Mouse (Mus musculus): Measurements from ENCODE around the gene Pfn3. TPM values are rescaled to one million over a fixed set of nuclear protein-coding genes. Genes with fewer than 3 reads are reported as not detected.

The Pfn3 gene
- polyA plus RNA-seq (2014; fragmentation: Nextera tagmentation; extraction: Ambion mirVana) = 0.59 TPM in 1 of 2 replicates, not detected in the other

DNA sequence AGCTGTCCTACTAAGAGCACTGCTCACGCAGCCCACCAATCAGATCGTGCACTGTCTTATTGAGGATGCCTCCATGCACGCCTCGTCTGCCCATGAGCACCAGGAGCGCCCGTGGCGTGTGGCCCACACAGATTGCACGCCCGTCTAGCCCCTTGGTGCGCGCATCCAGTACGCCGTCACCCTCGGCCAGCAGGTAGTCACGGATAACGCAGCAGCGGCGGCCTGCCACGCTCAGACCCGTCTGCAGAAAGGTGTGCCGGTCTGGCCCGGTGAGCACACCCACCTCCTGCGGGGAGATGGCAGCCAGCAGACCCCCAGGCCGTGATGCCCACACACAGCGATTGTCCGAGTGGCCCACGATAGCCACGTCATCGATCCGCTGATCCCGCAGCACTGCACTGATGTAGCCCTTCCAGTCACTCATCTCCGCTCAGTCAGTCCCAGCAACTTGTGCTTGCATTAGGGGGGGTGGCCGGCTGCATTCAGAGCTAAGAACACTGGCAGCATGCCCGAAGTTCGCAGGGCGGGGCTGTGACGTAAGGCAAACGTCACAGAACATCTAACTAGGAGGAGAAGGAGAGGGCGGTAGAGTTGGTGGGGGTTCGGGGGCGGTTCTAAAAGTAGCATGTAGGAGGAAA is at the start of gene Pfn3:
Pfn3 (minus strand) TSS at position 490 of the 638 bp plus-strand sequence.
- Histone ChIP-seq H3K27ac (replicated peaks; ENCODE audit: low read depth, low read length) (no peak within 1 kb of the TSS), H3K9ac (replicated peaks; ENCODE audit: low read length) (peak within 1 kb of the TSS; percentile 58), H3K4me3 (replicated peaks; ENCODE audit: low read depth, low read length) (peak within 1 kb of the TSS; percentile 35), H3K4me2 (ENCODE audit: low read length) (peak within 1 kb of the TSS; percentile 62), H3K9me3 (ENCODE audit: control insufficient read depth, low read length) (no peaks in the 10 kb centered on the region), H3K36me3 (ENCODE audit: control insufficient read depth, insufficient read depth, low read length) (no peaks in the 10 kb centered on the region), H3K4me1 (ENCODE audit: control insufficient read depth, insufficient read depth, low read length) (no peaks in the 10 kb centered on the region), H3K27me3 (ENCODE audit: control insufficient read depth, insufficient read depth, low read length) (peaks cover 9% of the 10 kb centered on the region)
- WGBS = 7% methylated on average over 41 of the region's 41 CpGs
- DNase-seq = peak; percentile 82
- peak; percentile 37; the same call in 1 of the 2 replicates for ATAC-seq (ENCODE audit: low FRiP score, low TSS enrichment)

DNA sequence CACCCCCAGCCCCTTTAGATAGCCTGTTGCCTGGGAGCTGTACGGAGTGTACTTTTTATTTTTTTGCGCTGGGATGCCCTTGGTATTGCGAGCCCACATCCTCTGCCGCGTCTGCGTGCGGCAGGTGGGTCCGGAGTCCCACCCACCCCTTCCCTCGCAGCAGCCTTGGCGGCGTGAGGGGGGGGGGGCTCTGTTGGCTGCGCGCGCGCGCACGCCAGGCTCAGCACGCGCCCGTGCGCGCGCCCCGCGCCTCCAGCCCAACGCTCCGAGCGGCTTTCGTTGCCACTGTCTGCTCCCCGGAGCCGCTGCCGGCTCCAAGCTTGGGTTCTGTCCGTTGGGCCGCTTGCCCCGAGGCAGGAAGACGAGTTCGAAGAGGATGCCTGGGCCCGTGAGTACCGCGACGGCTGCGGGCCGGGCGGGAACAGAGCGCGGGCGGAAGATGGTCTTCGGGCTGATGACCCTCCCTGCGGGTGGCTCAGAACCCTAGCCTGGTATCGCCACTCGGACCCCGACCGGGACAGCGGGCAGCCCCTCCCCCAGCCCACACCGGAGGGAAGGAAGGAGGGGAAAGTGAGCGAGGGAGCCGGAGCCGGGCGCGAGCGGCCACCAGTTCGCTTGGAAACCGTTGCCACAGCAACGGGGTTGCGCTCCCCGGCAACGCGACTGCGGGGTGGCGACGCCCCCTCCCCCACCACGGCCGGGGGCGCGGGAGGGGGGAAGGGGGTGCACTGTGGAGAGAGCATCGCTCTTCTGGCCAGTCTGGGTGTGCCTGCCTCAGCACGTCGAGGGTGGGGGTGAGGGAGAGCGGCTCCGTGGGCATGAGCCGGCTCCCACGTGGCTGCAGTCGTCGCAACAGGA is 49.2 kb upstream of the Pfn3 start, which contains the start of gene Prr7:
Prr7 (plus strand) TSS at position 241 of the 858 bp plus-strand sequence.
- Histone ChIP-seq H3K27me3 (ENCODE audit: control insufficient read depth, insufficient read depth, low read length) (no peaks in the 10 kb centered on the region), H3K4me3 (replicated peaks; ENCODE audit: low read depth, low read length) (peak within 1 kb of the TSS; percentile 69), H3K9me3 (ENCODE audit: control insufficient read depth, low read length) (no peaks in the 10 kb centered on the region), H3K4me1 (ENCODE audit: control insufficient read depth, insufficient read depth, low read length) (peaks cover 46% of the 10 kb centered on the region), H3K4me2 (ENCODE audit: low read length) (peak within 1 kb of the TSS; percentile 91), H3K36me3 (ENCODE audit: control insufficient read depth, insufficient read depth, low read length) (peaks cover 25% of the 10 kb centered on the region), H3K27ac (replicated peaks; ENCODE audit: low read depth, low read length) (peak within 1 kb of the TSS; percentile 97), H3K9ac (replicated peaks; ENCODE audit: low read length) (peak within 1 kb of the TSS; percentile 91)
- under 1% methylated on average over 84 of the region's 84 CpGs for WGBS
- DNase-seq (peak; percentile 94), ATAC-seq (ENCODE audit: low FRiP score, low TSS enrichment) (peak; percentile 85)

DNA sequence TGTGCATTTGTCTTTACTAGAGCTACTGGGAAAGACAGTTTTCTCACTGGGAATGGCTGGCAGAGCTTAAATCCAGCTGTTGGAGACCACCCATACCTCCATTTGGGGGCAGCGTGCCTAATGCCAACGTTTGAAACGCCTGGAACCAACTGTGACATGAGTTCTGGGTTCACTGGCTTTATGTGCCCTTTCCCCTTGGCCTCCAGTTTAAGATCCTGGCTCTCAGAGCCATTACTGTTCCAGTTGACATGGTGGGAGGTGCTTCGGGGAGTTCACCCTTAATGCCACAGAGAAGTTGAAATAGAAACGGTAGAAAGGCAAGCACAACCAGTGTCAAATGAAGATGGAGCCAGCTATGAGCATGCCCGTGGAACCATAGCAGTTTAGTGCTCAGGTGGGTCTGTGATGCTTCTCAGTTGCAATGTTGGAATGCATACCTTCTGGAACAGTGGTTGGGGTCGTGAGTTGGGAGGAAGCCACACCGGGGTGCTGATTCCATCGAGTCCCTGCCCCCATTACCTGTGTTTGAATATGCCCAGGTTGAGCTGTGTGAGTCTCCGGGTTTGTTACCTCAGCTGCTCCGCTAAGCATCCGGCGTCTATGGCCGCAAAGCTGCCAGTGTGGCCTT is 48.5 kb upstream of the Pfn3 start:
- peak overlapping the region; percentile 91 for H3K9ac ChIP-seq (replicated peaks; ENCODE audit: low read length)
- no peaks in the 10 kb centered on the region for H3K27me3 ChIP-seq (ENCODE audit: control insufficient read depth, insufficient read depth, low read length)
- H3K4me3 ChIP-seq (replicated peaks; ENCODE audit: low read depth, low read length) = peak overlapping the region; percentile 69
- H3K36me3 ChIP-seq (ENCODE audit: control insufficient read depth, insufficient read depth, low read length) = peaks cover 32% of the 10 kb centered on the region
- peak overlapping the region; percentile 97 for H3K27ac ChIP-seq (replicated peaks; ENCODE audit: low read depth, low read length)
- DNase-seq = no peak
- WGBS = 6% methylated on average over 14 of the region's 14 CpGs
- peaks cover 39% of the 10 kb centered on the region for H3K4me1 ChIP-seq (ENCODE audit: control insufficient read depth, insufficient read depth, low read length)
- H3K9me3 ChIP-seq (ENCODE audit: control insufficient read depth, low read length) = no peaks in the 10 kb centered on the region
- peak overlapping the region; percentile 91 for H3K4me2 ChIP-seq (ENCODE audit: low read length)
- ATAC-seq (ENCODE audit: low FRiP score, low TSS enrichment) = peak; percentile 1; the same call in 1 of the 2 replicates

DNA sequence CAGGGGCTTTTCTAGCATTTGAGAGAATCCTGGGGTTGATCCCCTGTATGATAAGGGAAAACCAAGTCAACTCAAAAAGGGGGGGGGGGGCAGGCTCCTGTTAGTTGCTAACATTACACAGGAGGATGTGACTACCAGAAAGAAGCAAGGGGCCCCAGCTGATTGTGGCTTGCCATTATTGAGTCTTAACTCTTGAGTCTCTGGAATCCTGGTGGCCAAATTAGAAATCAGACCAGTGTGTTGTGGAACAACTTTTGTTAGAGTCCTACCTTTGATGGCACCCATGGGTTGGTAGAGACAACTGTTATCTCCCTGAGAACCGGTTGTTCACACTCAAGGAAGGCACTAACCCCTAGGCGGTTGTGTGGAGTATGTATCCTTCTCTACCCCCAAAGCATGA is 47.9 kb upstream of the Pfn3 start:
- Histone ChIP-seq H3K9ac (replicated peaks; ENCODE audit: low read length) (peak overlapping the region; percentile 91; the same call in 1 of the 2 replicates), H3K4me3 (replicated peaks; ENCODE audit: low read depth, low read length) (no peak overlapping the region), H3K9me3 (ENCODE audit: control insufficient read depth, low read length) (no peaks in the 10 kb centered on the region), H3K4me1 (ENCODE audit: control insufficient read depth, insufficient read depth, low read length) (peaks cover 34% of the 10 kb centered on the region), H3K27ac (replicated peaks; ENCODE audit: low read depth, low read length) (peak overlapping the region; percentile 97; the same call in 1 of the 2 replicates), H3K27me3 (ENCODE audit: control insufficient read depth, insufficient read depth, low read length) (no peaks in the 10 kb centered on the region), H3K4me2 (ENCODE audit: low read length) (peak overlapping the region; percentile 91), H3K36me3 (ENCODE audit: control insufficient read depth, insufficient read depth, low read length) (peaks cover 38% of the 10 kb centered on the region)
- ATAC-seq (ENCODE audit: low FRiP score, low TSS enrichment) = no peak
- WGBS = 56% methylated on average over 2 of the region's 2 CpGs
- no peak for DNase-seq

DNA sequence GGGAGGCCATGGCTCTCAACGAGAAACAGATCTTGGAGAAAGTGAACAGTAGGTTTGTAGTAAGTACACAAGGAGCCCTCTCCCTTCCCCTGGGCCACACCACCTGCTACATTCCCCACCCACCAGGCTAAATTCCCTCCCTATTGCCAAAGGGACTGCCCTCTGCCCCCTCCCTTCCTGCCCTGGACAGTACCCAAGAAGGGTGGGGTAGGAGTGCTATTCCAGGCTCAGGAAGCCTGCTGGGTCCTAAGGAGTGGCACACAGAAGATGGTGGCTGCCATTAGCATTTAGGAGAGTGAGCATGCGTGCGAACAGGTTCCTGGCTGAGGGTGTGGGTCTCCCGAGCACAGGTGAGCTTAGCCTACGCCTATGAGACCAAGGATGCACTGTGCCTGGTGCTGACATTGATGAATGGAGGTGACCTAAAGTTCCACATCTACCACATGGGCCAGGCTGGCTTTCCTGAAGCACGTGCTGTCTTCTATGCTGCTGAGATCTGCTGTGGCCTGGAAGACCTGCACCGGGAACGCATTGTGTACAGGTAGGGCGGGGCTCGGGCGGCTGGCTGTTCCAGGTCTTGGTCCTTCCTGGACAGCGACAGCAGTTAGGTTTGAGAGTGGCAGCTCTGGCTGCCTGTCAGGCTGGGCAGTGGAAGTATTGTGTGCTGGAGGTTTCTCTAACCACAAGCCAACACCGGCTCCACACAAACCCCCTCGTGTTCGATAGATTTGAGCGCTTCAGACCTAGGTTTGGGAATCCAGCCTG is 36.9 kb upstream of the Pfn3 start:
- 96% methylated on average over 16 of the region's 16 CpGs for WGBS
- peaks cover 75% of the 10 kb centered on the region for H3K36me3 ChIP-seq (ENCODE audit: control insufficient read depth, insufficient read depth, low read length)
- H3K4me3 ChIP-seq (replicated peaks; ENCODE audit: low read depth, low read length) = no peak overlapping the region
- peaks cover under 1% of the 10 kb centered on the region for H3K4me1 ChIP-seq (ENCODE audit: control insufficient read depth, insufficient read depth, low read length)
- no peaks in the 10 kb centered on the region for H3K27me3 ChIP-seq (ENCODE audit: control insufficient read depth, insufficient read depth, low read length)
- no peak for DNase-seq
- no peaks in the 10 kb centered on the region for H3K9me3 ChIP-seq (ENCODE audit: control insufficient read depth, low read length)
- H3K27ac ChIP-seq (replicated peaks; ENCODE audit: low read depth, low read length) = no peak overlapping the region
- no peak for ATAC-seq (ENCODE audit: low FRiP score, low TSS enrichment)
- no peak overlapping the region for H3K9ac ChIP-seq (replicated peaks; ENCODE audit: low read length)
- H3K4me2 ChIP-seq (ENCODE audit: low read length) = no peak overlapping the region

DNA sequence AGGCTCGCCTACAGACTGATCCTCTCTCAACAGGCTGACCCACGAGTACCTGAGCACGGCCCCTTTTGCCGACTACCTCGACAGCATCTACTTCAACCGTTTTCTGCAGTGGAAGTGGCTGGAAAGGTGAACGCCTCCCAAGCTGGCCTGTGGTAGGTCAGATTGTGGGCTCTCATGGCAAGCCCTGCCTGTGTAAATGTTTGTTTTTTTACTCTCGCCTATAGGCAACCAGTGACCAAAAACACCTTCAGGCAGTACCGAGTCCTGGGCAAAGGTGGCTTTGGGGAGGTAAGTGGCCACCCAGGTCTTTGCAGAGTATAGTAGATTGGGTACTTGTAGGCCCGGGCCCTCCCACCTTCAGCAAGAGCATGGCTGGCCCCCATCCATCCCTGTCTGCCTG is 36.3 kb upstream of the Pfn3 start:
- Histone ChIP-seq H3K9ac (replicated peaks; ENCODE audit: low read length) (no peak overlapping the region), H3K4me2 (ENCODE audit: low read length) (no peak overlapping the region), H3K4me3 (replicated peaks; ENCODE audit: low read depth, low read length) (no peak overlapping the region), H3K27ac (replicated peaks; ENCODE audit: low read depth, low read length) (no peak overlapping the region), H3K36me3 (ENCODE audit: control insufficient read depth, insufficient read depth, low read length) (peaks cover 71% of the 10 kb centered on the region), H3K27me3 (ENCODE audit: control insufficient read depth, insufficient read depth, low read length) (no peaks in the 10 kb centered on the region), H3K4me1 (ENCODE audit: control insufficient read depth, insufficient read depth, low read length) (peaks cover 7% of the 10 kb centered on the region), H3K9me3 (ENCODE audit: control insufficient read depth, low read length) (no peaks in the 10 kb centered on the region)
- DNase-seq = no peak
- WGBS = 94% methylated on average over 10 of the region's 10 CpGs
- ATAC-seq (ENCODE audit: low FRiP score, low TSS enrichment) = no peak

DNA sequence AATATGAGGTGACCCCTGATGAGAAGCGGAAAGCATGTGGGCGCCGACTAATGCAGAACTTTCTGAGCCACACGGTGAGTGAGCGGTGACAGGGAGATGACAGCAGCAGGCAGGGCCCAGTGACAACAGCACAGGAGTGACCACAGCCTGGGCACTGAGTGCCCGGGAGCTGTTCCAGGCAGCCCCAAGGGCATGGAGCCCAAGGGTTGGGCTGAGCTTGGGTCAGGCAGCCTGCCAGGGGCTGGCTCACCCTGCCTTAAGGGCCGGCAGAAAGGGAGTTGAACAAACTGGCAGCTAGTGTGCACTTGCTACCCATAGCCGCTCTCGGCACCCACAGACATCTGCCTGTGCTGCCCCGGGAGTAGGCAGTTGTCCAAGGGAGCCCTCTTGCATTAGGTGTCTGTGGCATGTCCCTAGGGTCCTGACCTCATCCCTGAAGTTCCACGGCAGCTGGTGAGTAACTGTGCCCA is 35.5 kb upstream of the Pfn3 start:
- Histone ChIP-seq H3K27me3 (ENCODE audit: control insufficient read depth, insufficient read depth, low read length) (no peaks in the 10 kb centered on the region), H3K4me1 (ENCODE audit: control insufficient read depth, insufficient read depth, low read length) (peaks cover 13% of the 10 kb centered on the region), H3K9me3 (ENCODE audit: control insufficient read depth, low read length) (no peaks in the 10 kb centered on the region), H3K9ac (replicated peaks; ENCODE audit: low read length) (no peak overlapping the region), H3K4me2 (ENCODE audit: low read length) (no peak overlapping the region), H3K27ac (replicated peaks; ENCODE audit: low read depth, low read length) (no peak overlapping the region), H3K4me3 (replicated peaks; ENCODE audit: low read depth, low read length) (no peak overlapping the region), H3K36me3 (ENCODE audit: control insufficient read depth, insufficient read depth, low read length) (peaks cover 63% of the 10 kb centered on the region)
- ATAC-seq (ENCODE audit: low FRiP score, low TSS enrichment) = no peak
- 93% methylated on average over 11 of the region's 11 CpGs for WGBS
- no peak for DNase-seq
